Mouse (Mus musculus) activated CD4-positive, CD25-positive, alpha-beta regulatory T cell, adult 4 months (primary cell): Measurements from ENCODE around the gene Mpig6b. TPM values are rescaled to one million over a fixed set of nuclear protein-coding genes. Genes with fewer than 3 reads are reported as not detected.

Experiments
- ATAC-seq: one replicate; pipeline ENCODE4 v1.8.0; 2017
- polyA plus RNA-seq, 2 experiments: library from polyadenylated mRNA; unstranded; fragments of 100-300 nt; shearing (Covaris generic); gene quantifications; one replicate each; pipeline ENCODE4 v1.2.1; 2017

Mpig6b gene
- not detected for polyA plus RNA-seq

- ATAC-seq, result no peak
Observed at GRCm38 (mm10) chr17:35066084-35066483, at the start of gene Mpig6b. TSS of gene Mpig6b (minus strand) at chr17:35066184.

DNA sequence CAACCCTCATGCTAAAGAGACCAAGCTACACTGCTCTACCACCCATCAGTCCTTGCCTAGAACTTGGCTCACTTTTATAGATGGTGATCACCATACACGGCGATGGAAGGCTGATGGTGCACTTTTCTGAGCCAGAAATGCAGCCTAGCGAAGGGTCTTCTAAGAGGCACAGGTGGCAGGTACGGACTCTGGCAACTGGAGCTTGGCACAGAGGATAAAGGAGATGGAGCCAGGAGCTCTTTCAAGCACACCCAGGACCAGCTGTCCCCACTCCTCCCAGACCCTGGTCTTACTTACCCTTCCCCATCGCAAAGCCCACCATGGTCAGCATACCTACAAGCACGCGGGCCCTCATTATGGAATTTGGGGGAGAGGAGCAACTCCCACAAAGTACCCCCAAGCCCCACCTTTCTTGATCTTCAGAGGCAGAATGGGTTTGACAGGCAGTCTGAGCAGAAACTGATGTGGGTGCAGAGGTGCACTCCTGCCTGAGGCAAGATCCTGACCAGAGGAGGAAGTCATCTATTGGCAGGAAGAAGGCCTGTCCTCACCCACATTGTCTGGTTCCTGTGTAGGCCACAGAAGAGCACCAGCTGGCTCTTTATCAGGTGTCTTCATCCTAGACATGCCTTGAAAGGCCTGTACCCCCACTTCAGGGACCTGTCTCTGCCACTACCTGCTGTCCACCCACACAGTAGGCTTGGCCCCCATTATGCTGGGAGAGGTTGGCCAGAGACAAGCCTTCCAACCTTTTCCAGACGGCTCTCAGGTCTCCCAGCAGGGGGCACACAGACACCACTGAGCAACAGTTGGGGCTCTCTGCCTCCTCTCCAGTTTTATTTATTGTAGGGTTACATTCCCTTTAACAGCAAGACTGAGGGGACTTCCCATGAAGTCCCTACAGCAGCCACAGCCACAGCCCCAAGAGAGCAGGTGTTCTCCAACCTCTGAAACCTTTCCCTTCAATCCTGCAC lies 49.3 kb upstream of the Mpig6b start, which contains the start of gene Ly6g5b:
Ly6g5b (minus strand) TSS at position 383 of the 974 bp plus-strand sequence.
- ATAC-seq, result peak; percentile 32

- ATAC-seq, result no peak
Observed at GRCm38 (mm10) chr17:35111774-35112173, 45.8 kb upstream of the Mpig6b start.

- no peak for ATAC-seq
Observed at GRCm38 (mm10) chr17:35108097-35108496, 42.1 kb upstream of the Mpig6b start, which contains the start of gene Ly6g5c. TSS of gene Ly6g5c (plus strand) at chr17:35108279.

- no peak for ATAC-seq
Observed at GRCm38 (mm10) chr17:35106522-35106921, 40.5 kb upstream of the Mpig6b start.

GRCm38 (mm10) chr17:35105740-35106389 lies 39.9 kb upstream of the Mpig6b start:
- no peak for ATAC-seq

GRCm38 (mm10) chr17:35104754-35105153 lies 38.8 kb upstream of the Mpig6b start:
- ATAC-seq, result no peak

DNA sequence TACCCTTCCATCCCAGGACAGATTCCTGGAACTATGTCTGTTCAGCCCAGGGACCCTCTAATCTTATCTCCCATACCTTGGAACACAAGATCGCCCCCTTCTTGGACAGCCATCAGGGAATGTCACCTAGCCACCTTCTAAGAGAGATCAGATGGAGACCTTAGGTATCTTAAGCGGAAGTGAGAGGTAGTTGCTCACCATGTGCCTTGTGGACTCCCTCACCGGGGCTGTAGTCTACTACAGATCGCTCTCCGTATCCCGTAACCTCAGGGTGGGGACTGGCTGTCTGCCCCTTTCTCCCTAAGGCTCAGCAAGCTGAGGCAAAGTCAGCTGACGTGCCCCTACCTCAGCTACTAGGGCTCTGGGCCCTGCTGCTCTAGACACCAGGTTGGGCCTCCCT lies 38.1 kb upstream of the Mpig6b start:
- ATAC-seq, result no peak

DNA sequence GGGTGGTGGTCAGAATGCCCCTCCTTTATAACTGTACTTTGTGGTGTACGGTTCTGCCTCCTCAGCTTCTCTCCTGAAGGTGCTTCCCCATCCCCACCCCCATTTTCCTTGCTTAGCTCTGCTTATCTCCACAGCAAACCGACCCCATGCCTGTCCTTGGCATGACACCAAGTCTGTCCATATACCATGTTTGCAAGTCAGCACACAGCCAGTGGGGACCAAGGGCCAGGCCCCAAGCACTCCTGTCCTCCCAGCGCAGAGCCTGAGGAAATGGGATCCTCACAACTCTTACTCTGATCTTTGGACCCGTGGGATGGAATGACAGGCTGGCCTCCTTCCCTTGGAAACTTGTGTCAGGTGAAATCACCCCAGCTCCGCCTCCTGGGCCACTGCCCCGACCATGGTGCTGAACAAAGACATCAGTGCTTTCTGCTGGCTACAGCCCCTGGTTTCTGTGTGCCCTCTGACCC lies 37.3 kb upstream of the Mpig6b start:
- ATAC-seq, result no peak

GRCm38 (mm10) chr17:35102299-35102698 lies 36.3 kb upstream of the Mpig6b start:
- no peak for ATAC-seq

GRCm38 (mm10) chr17:35101161-35101560 lies 35.2 kb upstream of the Mpig6b start:
- no peak for ATAC-seq

GRCm38 (mm10) chr17:35100196-35100765 lies 34.3 kb upstream of the Mpig6b start:
- ATAC-seq, result no peak

DNA sequence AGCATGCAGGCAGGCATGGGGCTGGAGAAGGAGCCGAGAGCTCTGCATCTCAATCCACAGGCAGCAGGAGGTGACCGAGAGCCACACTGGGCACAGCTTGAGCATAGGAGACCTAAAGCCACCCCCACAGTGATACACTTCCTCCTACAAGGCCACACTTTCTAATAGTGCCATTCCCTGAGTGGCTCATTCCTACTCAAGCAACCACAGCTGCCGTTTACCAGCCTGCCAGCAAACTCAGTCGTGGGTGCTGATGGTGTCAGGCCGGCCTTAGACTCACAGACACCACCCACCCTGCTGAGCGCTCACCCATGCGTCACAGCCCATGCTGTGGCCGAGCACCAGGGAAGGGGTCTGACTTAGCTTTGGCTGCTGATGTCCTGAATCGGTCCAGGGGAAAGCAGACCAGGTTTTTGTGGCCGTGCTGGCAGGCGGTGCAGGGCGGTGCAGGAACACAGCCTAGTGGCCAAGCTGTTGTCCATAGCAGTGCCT lies 31.2 kb upstream of the Mpig6b start:
- no peak for ATAC-seq

DNA sequence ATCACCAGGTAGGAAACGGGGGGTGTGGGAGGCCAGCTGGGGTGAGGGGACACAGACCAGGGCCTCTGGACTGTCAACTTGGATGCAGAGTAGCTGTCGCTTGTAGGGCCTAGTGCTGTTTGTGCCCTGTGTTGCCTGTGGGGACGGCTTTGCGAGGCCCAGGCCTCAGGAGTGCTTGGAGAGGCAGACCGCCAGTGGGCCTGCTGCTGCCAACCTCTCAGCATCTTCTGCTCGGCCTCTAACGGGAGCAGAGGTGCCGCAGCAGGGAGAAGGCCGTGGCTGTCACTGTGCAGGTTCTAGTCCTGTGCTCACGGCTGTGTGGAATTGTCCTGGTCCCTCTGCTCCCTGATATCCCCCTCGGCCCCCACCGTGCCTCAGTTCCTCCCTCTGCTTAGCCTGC lies 30.6 kb upstream of the Mpig6b start:
- ATAC-seq, result no peak

DNA sequence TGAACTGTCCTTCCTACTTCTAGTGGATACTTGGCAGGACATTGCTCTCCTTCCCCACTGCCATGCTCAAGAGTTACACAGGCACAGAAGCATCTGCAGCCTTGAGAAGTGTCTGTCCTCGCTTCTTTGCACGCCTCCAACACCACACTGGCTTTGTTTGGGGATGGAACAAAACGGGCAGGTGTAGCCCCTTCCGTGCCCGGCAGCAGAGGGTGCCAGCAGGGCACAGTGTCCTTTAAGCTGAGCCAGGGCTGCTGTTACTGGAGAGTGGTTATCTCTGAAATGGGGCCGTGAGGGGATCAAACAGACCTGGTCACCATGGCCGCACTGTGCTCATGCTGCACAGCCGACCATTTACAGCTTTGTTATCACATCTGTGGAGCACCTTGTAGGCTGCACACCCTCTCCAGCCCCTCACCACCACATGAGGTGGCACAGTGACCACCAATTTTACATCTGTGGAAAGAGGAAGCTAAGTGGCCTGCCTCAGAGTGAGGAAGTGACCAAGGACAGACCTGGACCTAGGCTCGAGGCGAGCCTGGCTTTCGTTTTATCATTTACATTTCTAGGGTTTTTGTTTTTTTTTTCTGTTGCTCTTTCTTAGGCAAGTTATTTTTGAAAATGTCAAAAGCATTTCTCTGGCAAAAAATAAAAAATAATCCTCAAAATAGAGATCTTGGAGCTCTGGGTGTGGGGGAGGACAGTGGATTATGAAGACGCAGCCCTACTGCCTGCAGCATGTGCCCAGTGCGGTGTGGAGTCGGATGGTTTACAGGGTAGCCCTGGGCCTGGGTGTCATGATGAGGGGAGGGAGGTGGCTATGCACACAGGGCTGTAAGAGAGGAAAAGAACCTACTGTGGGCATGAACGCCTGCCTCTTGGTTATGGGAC lies 28.7 kb upstream of the Mpig6b start:
- ATAC-seq, result no peak

- no peak for ATAC-seq
Observed at GRCm38 (mm10) chr17:35092403-35093198, 26.6 kb upstream of the Mpig6b start.

DNA sequence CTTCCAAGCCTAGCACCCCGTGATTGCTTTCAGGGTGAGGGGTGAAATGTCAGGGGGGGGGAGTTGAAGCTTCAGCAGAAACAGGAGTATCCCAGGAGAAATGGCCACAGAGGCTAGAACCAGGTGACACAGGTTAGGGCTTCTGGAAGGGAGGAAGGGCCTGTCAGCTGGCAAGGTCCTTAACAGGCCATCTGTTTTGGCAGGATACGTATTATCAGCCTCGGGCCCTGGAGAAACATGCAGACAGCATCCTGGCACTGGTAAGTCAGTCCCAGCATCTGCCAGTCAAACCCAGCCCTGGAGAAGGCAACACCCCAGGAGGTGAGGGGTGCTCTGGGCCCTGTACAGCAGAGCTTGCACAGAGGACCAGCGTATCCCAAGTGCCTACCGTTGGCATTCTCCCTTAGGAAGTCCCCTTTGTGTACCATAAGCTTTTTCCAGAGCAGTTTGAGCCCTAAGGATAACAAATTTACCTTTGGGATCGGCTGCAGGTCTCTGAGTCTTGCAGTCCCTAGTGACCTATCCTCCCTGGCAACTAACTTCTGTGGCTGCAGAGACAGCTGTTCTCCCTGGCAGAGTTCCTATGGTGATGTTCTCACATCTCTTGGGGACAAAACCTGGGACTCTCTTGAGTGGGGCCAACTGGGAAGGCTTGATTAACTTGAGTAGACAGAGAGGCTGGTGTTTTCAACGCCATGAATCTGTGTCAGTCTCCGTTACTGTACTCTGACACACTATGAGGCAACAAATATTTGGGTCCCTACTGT lies 24.4 kb upstream of the Mpig6b start:
- no peak for ATAC-seq

GRCm38 (mm10) chr17:35088825-35089644 lies 23.1 kb upstream of the Mpig6b start, which contains the start of gene Abhd16a:
TSS of gene Abhd16a (plus strand) at chr17:35089263.
- ATAC-seq, result peak; percentile 93

- no peak for ATAC-seq
Observed at GRCm38 (mm10) chr17:35088151-35088550, 22.2 kb upstream of the Mpig6b start.
